Mouse (Mus musculus) retina, adult 2 months (tissue): ENCODE results near the gene Slc6a13.
"Not testable (repeated sequence)": the region's sequence is repeated elsewhere in the genome, so short reads cannot be mapped to it uniquely, and the experiment has no call there.

ENCODE experiments used
- DNase-seq: peaks from one replicate; pipeline ENCODE4 v3.0.0-alpha.2; 2012; ENCODE audit warnings: low read depth, low spot score

Gene Slc6a13

GRCm38 (mm10) chr6:121326486-121327069, 26.6 kb downstream of the Slc6a13 start:
- no peak for DNase-seq

- DNase-seq = no peak
Measured at GRCm38 (mm10) chr6:121328417-121328884, 28.4 kb downstream of the Slc6a13 start.

GRCm38 (mm10) chr6:121329848-121330508, 30.0 kb downstream of the Slc6a13 start:
- no peak for DNase-seq

GRCm38 (mm10) chr6:121335841-121336240, 35.8 kb downstream of the Slc6a13 start:
- DNase-seq = no peak

GRCm38 (mm10) chr6:121336558-121336957, 36.5 kb downstream of the Slc6a13 start:
- no peak for DNase-seq

GRCm38 (mm10) chr6:121337229-121337628, 37.2 kb downstream of the Slc6a13 start:
- DNase-seq = no peak

- DNase-seq = peak; percentile 64
Measured at GRCm38 (mm10) chr6:121337770-121338518, 37.9 kb downstream of the Slc6a13 start.

GRCm38 (mm10) chr6:121338519-121338896, 38.5 kb downstream of the Slc6a13 start:
- no peak for DNase-seq

- no peak for DNase-seq
Measured at GRCm38 (mm10) chr6:121341650-121342049, 41.6 kb downstream of the Slc6a13 start.

- DNase-seq = no peak
Measured at GRCm38 (mm10) chr6:121343026-121343770, 43.2 kb downstream of the Slc6a13 start, which contains the start of gene Slc6a12. Gene Slc6a12, plus strand, starts transcription at chr6:121343076.

GRCm38 (mm10) chr6:121343771-121344123, 43.7 kb downstream of the Slc6a13 start:
- no peak for DNase-seq

GRCm38 (mm10) chr6:121344329-121344728, 44.3 kb downstream of the Slc6a13 start:
- DNase-seq = no peak

GRCm38 (mm10) chr6:121346428-121346827, 46.4 kb downstream of the Slc6a13 start:
- no peak for DNase-seq

GRCm38 (mm10) chr6:121352276-121352675, 52.2 kb downstream of the Slc6a13 start:
- DNase-seq = no peak

- DNase-seq = no peak
Measured at GRCm38 (mm10) chr6:121356041-121356440, 56.0 kb downstream of the Slc6a13 start.

- no peak for DNase-seq
Measured at GRCm38 (mm10) chr6:121357232-121357631, 57.2 kb downstream of the Slc6a13 start.

GRCm38 (mm10) chr6:121363061-121363460, 63.0 kb downstream of the Slc6a13 start:
- no peak for DNase-seq

- no peak for DNase-seq
Measured at GRCm38 (mm10) chr6:121363956-121364355, 63.9 kb downstream of the Slc6a13 start.

GRCm38 (mm10) chr6:121366537-121366936, 66.5 kb downstream of the Slc6a13 start:
- DNase-seq = not testable (repeated sequence)

GRCm38 (mm10) chr6:121367099-121367498, 67.1 kb downstream of the Slc6a13 start:
- no peak for DNase-seq

- DNase-seq = no peak
Measured at GRCm38 (mm10) chr6:121371197-121371980, 71.4 kb downstream of the Slc6a13 start.
